Mouse (Mus musculus) cerebellum, adult 8-10 months (tissue): ENCODE data around the gene Ubl4b.
A peak's percentile ranks its signal among the peaks of the same experiment; 100 is the strongest.

ENCODE experiments used
- DNase-seq: peaks from one replicate; pipeline ENCODE4 v3.0.0; 2022

Gene Ubl4b

DNA sequence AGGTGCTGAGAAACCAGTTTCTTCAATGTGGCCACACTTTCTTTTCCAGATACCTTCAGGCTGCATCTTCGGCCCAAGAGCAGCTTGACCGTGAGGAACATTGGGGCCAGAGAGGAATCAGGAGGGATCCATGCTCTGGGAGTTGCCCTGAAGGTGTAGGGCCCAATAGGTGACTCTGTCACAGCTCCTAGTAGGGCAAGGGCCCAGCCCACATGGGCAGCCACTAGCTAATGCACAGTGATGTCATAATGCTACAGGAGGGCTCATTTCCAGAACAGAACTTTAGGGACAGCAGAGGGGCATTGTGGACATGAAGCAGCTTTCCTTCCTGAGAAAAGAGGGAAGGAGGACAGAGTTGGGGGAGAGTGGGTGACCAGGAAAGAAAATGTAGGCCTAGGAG lies at the start of gene Ubl4b:
Ubl4b (minus strand) TSS at position 232 of the 400 bp plus-strand sequence.
- DNase-seq: no peak

DNA sequence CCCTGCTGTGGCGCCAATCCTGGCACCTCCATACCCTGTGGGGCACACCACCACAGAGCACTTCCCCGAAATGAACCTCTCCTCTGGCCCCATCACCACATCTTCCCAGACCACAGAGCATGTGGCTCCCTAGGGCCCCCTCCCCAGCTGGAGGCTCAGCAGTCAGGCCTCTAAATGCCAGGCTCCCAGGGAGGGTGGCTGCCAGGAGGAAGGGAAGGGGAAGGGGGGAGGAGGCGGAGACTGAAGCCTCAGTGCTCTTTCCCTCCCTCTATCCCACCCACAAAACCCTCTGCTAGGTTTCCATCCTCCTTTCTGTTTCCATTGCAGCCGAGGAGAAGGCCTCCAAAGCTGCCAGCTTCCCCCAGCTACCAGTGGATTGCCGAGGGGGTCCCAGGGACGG lies 45.3 kb upstream of the Ubl4b start:
- DNase-seq: no peak

DNA sequence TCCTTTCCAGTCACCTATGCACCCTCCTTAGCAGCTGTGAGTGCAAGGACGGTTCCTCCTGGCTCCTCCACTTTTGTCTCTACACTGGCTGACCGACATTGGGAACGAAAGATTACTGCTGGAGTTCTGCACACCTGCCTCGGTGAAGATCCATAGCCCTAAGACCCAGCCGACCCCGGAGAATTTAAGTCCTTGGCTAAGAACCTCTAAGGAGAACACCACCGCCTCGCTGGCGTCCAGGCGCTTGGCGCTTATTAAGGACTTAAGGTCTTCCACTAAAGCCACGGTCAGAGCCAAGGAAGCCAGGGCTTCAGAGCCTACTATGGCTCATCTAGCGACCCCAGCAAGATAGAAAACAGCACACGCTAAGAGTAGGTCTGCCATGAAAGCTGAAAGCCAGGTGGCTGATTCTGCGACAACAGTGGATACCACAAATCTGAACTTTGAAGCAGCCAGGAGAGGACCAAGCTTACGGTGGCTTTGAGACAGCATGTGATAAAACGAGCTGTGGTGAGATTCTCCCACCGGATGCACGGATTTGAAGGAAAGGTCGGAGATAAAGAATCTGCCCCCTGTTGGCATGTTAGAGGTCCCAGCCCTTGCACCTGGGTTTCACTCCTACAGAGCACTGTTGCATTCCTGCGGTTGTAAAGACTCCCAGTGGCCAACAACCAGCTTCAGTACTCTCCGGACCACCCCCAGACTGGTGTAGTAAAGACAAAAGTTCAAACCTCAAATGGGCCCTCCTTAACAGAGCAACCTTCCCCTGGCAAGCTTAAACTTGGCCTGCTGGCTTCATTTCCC lies 42.9 kb upstream of the Ubl4b start:
- no peak for DNase-seq

DNA sequence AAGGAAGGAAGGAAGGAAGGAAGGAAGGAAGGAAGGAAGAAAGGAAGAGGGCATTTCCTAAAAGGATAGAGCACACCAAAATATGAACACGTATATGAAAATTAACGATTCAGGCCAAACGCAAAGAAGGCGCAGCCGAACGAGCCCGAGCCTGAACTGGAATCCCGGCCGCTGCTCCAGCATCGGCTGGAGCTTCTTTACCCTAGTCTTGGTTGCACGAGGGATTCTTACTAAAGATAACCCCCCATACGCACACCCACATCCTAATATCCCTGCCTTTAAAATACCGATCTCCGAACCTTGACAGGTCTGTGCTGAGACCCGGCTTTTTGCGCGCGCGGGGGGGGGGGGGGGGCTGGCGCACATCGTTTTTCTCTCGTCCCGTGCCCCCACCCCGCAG lies 42.3 kb upstream of the Ubl4b start:
- no peak for DNase-seq

DNA sequence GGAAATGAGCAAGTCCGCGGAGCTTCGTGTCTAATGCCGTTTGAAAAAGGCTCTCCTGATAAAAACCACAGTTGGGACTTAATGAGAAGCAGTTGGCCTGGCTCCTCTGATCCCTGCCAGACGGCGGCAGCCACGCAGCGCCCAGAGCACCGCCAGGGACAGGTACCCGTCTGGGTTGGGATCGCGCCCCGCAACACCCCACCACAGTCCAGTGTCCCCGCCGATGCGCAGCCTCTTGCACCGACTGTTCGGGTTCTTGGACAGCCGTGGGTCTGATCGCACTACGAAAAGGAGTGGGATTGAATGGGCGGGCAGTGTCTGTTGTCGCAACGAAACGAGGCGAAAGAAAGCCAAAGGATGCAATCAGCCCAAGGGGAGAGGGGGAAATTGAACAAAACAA lies 41.7 kb upstream of the Ubl4b start:
- peak; percentile 39 for DNase-seq

DNA sequence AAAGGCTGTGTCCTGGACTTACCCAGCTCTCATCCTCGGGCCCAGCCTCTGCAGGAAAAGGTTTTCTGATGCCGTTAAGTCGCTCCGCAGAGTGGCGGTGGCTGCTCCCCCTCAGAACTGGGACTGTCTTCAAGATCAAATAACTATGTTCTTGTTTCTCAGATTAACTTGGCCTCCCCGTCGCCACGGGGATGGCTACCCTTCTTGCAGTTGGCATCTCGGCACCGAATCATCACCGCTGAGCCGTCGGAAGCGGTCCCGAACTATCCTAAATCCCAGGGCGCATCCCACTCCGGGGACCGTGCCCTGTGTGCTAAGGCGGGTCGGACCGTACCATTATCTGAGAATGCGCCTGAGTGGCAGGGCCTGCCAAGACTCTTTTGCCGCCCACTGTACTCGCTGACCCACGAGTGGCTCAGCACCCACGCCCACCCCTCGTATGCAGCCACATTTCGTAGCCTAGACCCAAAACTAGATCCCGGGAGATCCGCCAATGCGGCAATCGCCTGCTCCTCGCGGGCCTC lies 41.1 kb upstream of the Ubl4b start:
- peak; percentile 27 for DNase-seq

DNA sequence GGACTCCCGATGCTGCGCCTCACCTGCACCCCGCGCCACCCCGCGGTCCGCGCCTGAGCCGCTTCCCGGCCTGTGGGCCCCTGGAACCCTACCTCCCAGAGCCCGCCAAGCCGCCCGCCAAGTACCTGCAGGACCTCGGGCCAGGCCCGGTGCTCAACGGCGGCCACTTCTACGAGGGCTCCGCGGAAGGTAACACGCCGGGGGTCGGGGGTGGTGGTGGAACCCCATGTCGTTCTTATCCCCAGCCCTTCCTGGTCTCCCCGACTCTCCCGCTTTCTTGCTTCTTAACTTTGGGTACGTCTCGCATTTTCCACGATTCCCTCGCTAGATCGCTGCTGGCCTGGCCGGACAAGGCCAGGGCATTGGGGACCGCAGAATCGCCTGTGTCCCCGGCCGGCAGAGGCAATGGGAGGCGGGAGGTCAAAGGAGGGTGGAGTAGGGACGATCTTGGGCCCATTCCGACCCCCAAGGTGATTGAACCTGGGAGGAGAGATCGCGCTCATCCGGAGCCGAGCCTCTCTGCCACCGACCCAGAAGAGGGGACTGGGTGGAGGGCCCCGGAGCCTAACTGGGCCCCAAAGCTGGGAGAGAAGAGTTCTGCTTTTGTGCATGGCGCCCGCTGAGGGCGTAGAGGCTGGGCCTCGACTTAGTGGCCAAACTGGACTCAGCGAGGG lies 40.5 kb upstream of the Ubl4b start:
- peak; percentile 23 for DNase-seq

DNA sequence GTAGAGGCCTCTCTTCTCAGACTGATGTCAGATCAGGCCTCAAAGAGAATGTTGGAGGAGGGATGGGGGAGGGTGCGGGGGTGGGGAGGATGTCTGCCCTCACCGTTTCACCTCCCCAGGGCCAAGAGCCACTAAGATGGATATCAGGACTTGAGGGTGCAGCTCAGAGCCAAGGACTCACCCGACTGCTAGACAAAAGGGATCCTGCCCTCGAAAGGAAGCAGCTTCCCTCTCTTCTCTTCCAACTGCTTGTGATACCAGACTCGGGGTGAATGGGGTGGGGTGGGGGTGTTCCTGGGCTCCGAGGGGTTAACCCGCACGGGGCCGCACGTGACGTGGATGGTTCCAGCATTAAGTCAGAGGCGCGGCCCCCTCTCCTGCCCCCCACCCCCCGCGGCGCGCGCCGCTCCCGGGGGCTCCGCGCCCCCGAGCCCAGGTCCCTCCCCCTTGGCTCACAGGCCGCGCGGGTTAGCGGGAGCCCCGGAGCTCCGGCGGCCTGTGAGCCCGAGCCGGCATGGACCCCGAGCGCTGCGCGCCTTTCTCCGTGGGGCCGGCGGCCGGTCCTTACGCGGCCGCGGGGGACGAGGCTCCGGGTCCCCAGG lies 39.9 kb upstream of the Ubl4b start, which contains the start of gene Alx3:
Alx3 (plus strand) TSS at position 370 of the 602 bp plus-strand sequence.
- no peak for DNase-seq

DNA sequence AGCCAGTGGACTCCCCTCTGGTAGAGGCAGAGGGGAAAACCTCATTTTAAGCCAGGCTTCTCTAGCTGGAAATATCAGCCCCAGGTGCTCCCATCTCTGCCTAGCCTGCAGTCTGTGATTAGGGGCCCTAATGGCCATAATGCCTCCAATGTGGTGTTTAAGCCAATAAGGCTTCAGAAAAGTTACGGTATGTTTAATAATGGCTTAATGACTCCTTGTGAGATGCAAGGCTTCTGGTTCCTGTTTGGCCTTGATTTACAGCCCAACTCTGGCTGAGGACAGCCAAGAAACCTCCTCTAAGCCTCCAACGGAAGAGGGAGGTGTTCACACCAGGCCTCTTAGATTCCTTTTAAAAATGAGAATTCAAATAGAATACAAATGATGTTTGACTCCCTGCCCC lies 38.8 kb upstream of the Ubl4b start:
- no peak for DNase-seq

DNA sequence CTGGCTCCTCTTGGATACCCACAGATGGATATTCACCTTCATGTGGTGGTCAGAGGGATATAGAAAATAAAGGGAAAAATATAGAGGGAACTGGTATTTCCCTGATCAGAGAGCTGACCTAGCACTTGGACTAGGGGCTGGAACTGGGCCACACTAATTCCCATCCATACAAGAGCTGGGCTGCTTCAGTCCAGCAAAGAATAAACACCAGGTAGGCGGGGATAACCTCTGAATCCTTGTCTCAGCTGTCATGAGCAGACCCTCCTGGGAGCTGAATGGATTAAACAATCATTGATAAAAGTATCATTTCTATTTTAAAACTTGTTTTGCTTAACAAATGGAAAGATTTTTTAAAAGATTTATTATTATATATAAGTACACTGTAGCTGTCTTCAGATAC lies 36.7 kb upstream of the Ubl4b start:
- DNase-seq: no peak

DNA sequence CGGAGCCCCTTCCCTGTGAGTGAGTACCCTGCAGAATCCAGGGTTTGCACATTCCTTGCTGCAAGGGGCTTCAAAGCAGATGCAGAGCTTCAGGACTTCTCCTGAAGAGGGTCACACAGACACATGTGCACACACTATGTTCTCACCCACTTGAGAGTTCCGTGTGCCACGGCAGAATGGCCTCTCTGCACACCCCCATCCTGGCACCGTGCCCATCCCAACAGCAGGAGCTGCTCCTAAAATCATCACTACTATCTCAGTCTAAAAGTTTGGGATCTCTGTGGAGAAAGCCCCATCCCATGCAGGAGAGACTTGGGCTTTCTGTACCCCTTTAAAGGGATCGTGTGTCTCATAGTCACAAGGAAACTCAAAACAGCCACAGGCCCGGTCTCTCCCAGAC lies 31.6 kb upstream of the Ubl4b start:
- DNase-seq: no peak

DNA sequence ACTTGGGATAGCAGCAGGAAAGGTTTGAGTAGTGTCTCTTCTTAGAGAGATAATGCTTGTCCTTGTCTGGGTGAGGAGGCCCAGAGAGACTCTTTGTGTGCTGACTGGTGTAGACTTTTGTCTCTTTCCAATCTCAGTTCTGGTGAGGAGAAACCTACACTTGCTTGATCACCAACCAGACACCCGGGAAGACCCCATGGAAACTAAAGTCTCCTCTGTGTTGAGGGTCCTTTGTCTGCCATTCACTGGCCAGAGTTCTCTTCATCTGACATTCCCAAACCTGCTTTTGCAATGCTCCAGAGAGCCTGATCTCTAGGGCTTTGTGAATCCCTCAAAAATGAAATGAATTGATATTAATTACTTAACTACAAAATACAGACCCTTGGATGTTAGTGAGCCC lies 29.0 kb upstream of the Ubl4b start:
- DNase-seq: no peak

DNA sequence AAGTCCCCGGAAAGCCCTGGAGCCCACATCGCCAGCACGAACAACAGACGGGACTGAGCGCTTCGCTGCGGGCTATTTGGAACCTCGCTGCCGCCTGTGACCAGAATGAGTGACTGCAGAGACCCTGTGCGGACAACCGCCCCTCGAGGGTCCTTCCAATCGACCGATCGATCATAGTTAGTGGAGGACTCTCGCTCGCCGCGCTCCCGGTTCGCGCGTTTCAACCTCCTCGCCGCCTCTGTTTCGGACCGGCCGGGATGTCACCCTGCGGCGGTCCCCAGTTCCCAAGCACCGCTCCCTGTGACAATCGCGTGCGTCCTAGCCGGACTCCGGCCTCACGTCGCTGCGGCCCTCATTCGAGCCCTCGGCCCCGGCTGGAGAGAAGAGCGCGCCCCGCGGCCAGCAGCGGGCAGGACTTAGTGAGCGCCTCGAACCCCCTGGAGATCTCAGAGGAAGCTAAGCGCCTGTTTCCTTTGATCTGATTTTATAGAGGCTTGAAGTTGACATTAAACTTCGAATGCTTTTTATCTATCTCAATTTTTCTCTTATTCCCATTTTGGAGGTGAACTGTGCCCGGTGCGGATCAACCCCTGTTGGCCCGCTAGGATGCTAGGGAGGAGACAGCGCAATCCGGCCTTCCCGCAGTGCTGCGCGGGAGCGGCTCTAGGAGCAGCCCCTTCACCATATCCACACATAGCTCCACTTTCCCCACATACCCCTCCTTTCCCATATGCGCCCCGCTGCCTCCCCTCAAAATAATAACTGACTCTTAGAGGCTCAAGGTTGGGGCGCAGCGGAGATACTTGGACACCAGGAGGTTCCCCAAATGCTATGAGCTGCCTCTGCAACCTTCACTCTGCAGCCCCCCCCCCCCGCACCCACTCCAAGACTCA lies 28.2 kb upstream of the Ubl4b start:
- DNase-seq: no peak

DNA sequence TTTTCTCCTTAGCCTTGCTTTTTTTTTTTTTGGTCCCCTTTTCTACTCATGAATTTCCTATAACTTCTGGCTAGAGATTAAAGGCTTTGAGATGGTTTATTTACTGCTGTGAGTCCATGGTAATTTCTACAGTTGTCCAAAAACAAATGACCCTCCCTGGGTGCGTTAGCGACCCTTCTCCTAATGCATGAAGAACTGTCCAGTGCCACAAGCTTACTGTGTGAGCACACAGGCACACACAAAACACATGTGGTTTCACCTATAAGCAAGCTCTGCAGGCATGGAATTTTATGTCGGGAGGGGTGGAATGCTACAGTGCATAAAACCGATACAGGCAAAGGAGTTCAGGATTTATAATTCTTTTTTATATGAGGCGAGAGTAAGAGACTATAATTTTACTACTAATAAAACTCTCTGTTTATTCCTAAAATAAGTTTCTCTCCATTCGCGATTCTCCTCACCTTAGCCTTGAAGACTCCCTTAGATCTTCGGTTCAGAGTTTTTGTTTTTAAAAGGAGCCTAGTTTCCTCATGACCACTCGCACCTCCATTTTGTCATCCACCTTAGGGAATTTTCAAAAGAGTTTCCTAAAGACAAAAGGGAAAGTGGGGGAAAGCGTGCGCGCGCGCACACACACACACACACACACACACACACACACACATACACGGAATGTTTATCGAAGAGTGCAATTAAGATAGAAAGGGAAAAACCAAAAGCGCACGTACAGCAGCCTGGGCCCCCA lies 27.4 kb upstream of the Ubl4b start:
- DNase-seq: no peak

DNA sequence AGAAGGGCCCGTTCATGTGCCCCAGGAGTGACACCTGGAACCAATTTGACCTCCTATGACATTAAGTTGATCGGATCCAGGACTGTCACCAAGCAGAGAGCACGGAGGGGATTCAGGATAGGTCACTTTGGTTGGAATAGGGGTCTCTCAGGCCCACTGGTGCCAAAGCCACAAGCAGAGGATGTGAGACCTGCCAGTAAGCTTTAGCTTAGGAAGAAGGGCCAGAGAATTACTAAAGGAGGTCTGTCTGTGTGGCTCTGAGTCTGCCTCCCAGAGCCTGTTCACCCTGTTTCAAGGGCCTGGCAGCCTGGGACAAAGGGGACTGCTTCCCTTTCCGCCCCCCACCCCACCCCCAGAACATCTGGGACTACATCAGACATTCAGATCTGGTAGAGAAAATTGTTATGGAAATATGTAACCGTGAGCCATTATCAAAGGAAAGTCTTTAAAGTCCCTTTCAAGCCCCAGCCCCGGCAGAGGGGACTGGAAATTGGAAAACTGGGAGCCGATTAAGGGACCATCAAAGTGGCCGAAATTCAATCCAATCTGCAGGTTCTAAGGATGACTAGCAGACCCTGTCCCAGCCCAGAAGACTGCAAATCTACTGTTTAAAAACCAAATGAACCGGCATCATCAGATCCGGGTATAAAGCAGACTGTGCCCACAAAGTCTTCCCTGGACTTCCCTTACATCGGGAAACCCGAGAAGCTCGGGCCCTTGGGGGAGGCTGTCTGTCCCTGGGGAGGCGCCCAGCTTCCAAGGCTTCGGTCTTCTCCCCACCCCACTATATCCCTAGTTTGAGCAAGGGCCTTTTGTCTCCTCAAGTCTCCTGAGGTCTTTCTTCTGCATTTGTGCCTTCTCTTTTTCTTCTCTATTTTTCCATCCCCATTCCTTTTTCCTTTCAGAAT lies 26.5 kb upstream of the Ubl4b start:
- no peak for DNase-seq

DNA sequence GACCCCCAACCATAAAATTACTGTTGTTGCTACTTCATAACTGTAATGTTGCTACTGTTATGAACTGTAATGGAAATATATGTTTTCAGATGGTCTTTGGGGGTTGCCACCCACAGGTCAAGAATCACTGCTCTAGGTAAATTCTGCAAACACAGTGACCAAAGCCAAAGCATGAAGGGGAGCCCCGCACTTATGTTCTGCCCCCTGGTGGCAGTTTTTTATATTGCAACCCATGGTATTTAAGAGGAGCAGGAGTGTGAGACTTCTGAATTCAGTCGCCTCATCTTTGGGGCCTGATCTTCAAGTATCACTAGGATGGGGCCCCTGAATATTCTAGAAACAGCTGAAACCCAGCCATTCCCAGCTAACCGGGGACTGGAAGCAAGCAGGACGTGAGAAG lies 24.6 kb upstream of the Ubl4b start:
- DNase-seq: peak; percentile 79

DNA sequence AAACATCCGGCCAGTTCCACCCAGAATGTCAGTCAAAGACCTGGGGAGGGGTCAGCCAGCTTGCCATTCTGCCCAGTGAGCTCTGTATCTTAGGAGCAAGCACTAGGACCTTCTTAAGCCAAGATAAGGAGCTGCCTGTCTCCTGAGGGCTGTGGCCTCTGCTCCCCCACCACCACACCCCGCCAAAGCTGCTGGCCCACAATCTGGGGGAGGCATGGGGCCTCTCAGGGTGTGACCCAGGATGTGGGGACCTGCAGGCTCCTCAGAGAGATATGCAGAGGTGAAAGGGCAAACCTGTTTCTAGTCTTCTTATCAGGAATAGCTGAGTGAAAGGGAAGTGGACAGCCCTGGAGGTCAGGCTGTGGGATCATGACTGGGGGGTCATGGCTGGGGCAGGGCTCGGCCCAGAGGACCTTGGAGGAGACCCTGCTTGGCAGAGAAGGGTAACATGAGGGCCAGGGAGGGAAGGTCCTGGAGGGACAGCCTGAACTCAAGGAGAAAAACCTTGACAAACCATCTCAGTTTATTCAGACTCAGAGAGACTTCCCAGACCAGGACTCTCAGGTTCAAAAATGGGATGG lies 23.0 kb upstream of the Ubl4b start:
- DNase-seq: no peak

DNA sequence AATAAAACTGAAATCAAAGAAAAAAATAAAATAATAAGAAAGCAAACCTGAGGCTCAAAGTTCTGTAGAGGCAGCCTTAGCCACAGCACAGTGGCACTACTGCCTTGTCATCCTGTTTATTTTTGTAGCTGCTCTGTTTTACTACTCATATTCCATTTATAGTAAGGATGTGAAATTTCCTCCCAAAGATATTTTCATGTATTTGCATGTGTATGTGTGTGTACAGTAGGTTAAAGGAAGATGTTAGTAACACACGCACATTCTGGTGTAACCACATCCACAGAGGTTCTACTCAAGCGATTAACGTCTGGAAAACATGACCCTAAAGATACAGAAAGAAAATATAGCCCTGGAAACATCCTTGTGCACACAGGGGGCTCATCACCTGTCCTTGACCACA lies 21.9 kb upstream of the Ubl4b start:
- DNase-seq: no peak

DNA sequence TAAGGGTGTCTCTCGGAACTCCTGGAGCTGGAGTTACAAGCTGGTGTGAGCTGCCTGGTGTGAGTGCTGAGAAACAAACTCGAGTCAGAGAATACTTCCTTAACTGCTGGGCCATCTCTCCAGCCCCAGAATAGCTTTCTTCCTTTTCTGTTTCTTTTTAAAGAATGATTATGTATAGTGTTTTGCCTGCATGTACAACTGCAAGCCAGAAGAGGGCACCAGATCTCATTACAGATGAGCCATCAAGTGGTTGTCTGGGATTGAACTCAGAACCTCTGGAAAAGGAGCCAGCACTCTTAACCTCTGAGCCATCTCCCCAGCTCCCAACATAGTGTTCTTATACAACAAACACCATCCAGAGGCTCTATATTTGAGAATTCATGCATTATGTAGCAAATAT lies 16.3 kb upstream of the Ubl4b start:
- no peak for DNase-seq

DNA sequence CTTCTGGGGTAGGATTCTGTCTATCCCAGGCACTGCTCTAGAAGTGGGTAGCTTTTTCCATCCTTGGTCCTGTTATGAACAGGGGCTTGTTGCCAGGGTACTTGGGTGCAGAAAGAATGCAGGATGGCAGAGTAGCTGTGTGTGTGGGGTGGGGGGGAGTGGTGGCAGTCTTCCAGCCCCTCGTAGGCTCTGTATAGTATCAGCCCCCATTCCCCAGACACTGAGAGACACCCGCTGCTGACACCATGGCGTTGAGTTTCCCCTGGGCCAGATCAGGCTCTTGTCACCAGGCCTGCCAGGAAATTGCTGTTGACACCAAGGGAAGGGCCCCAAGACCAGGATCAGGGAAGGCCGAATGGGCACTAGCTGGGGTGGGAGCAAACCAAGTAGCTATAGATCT lies 13.8 kb upstream of the Ubl4b start:
- DNase-seq: no peak

DNA sequence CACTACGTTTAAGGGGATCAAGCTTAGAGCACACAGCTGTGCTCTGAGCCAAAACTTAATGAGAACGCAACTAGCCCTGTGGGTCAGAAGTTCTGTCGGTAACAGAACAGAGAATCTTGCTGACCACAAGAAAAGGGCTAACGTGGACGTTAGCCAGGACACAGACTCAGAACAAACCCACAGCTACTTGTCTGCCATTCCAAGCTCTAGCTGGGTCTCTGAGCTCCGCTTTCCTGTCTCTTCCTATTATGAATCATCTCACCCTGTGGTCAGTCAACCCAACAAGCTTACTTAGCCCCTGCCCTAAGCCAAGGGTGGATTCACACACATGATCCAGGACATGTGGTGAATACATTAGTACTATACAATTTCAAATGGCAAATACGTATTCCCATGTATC lies 12.9 kb upstream of the Ubl4b start:
- no peak for DNase-seq
